Mouse (Mus musculus) cortical plate, adult 2 months (tissue): Measurements from ENCODE around the gene Hebp1.

Experiments
- CTCF ChIP-seq: fragments of 200-500 bp; IDR thresholded peaks from 2 replicates; pipeline ENCODE4 v1.5.1; 2011; ENCODE audit warnings: mild to moderate bottlenecking, control low read depth, low read length; ENCODE audit not compliant: insufficient read depth; ENCODE audit errors: extremely low read depth
- POLR2A ChIP-seq: fragments of 200-500 bp; IDR thresholded peaks from 2 replicates; pipeline ENCODE4 v1.6.1; 2011; ENCODE audit warnings: mild to moderate bottlenecking, low read length, control low read depth; ENCODE audit not compliant: insufficient read depth; ENCODE audit errors: extremely low read depth

DNA sequence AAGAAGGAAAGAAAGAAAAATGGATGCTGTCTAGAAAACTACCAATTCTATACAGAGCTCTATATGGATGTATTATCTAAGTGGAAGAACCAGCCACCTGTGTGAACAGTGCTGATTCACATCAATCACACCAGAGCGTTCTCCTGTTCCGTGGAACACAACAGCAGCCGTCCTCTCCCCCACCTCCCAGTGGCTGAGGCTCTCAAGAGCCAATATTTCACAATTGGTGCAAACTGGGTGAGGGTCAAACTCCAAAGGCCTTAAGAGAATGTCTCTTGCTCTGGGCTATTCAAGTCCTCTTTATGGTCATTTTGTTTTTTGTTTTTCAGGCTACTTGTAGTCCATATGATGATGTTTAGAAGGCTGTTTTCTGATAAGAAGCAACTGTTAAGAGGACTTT, 32.6 kb downstream of the Hebp1 start:
- TF ChIP-seq CTCF (no peak), POLR2A (no peak)
